Mouse (Mus musculus): ENCODE data around the gene Hk1. TPM values are rescaled to one million over a fixed set of nuclear protein-coding genes. Genes with fewer than 3 reads are reported as not detected.
A peak's percentile ranks its signal among the peaks of the same experiment; 100 is the strongest.

The Hk1 gene
- polyA plus RNA-seq, 1 experiment from 2014 or later, result 46.0 TPM

DNA sequence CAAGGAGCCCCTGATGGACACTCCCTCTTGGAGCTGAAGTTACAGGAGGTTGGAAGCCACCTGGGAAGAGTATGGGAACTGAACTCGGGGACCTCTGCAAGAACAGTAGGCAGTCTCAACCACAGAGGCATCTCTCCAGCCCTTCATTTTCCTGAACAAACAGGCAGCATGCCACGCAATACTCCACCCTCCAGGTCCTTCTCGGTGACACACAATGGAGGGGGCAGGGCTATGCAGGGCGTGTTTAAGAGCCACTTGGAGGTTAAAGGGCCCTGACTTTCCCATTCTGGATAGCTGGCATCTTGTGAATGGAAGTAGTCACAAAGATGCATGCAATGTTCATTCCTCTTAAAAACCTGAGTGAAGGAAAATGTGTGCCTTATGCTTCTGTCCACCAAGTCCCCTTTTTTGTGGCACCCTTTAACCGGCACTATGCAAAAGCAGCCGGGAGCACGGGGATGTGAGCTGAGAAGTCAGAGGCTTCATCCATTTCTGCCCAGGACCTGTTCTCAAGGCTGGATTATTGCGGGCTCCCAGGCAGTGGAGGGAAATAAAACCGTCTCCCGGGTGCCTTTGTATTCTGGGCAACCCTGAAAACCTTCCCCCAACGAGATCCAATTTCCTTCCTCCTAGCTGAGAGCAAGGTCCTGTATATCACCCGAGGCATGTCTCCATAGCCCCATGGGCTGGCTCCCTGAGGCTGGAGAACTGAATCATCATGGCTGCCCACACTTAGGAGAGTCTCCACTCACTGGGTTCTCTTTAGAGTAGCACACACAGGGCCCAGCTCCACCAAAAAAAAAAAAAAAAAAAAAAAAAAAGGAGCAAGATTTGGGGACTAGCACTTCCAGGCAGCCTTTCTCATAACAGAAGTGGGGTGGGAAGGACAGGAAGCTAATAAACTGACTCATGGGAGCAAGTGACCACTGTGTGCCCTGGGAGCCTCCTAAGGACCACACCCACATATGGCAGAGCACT is 42.8 kb downstream of the Hk1 start:
- 32% methylated on average over 12 of the region's 12 CpGs for WGBS
- H3K4me2 ChIP-seq (ENCODE audit: low read depth, low read length), result no peak overlapping the region
- H3K27me3 ChIP-seq (ENCODE audit: control insufficient read depth, insufficient read depth, low read depth, low read length), result no peaks in the 10 kb centered on the region
- H3K9me3 ChIP-seq (ENCODE audit: control insufficient read depth, low read length), result no peaks in the 10 kb centered on the region
- no peak for ATAC-seq (ENCODE audit: low read depth)
- no peak overlapping the region for H3K4me3 ChIP-seq (ENCODE audit: low read length)
- no peak overlapping the region for H3K9ac ChIP-seq (ENCODE audit: low read length)
- peaks cover 41% of the 10 kb centered on the region for H3K4me1 ChIP-seq (replicated peaks; ENCODE audit: control insufficient read depth, insufficient read depth, low read length)
- no peaks in the 10 kb centered on the region for H3K36me3 ChIP-seq (ENCODE audit: control insufficient read depth, insufficient read depth, low read length)
- peak overlapping the region; percentile 61 for H3K27ac ChIP-seq (ENCODE audit: low read length)

DNA sequence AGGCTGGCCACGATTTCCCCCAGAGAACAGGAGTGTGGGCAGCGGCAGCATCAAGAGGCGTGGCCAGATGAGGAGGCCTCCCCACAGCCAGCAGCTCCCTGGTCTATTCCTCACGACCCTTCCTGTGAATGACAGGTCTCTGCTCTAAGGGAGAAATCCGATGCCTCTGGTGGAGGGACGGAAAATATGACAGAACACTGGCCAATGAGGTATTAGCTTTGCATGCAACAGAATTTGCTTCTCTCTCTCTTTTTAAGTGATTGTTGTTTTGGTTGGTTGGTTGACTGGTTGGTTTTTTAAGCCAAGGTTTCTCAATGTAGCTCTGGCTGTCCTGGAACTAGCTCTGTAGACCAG is 44.3 kb downstream of the Hk1 start:
- WGBS, result 18% methylated on average over 6 of the region's 6 CpGs
- peaks cover 36% of the 10 kb centered on the region for H3K4me1 ChIP-seq (replicated peaks; ENCODE audit: control insufficient read depth, insufficient read depth, low read length)
- H3K4me2 ChIP-seq (ENCODE audit: low read depth, low read length), result no peak overlapping the region
- ATAC-seq (ENCODE audit: low read depth), result no peak
- H3K4me3 ChIP-seq (ENCODE audit: low read length), result no peak overlapping the region
- no peaks in the 10 kb centered on the region for H3K9me3 ChIP-seq (ENCODE audit: control insufficient read depth, low read length)
- no peaks in the 10 kb centered on the region for H3K27me3 ChIP-seq (ENCODE audit: control insufficient read depth, insufficient read depth, low read depth, low read length)
- H3K27ac ChIP-seq (ENCODE audit: low read length), result no peak overlapping the region
- no peak overlapping the region for H3K9ac ChIP-seq (ENCODE audit: low read length)
- no peaks in the 10 kb centered on the region for H3K36me3 ChIP-seq (ENCODE audit: control insufficient read depth, insufficient read depth, low read length)

DNA sequence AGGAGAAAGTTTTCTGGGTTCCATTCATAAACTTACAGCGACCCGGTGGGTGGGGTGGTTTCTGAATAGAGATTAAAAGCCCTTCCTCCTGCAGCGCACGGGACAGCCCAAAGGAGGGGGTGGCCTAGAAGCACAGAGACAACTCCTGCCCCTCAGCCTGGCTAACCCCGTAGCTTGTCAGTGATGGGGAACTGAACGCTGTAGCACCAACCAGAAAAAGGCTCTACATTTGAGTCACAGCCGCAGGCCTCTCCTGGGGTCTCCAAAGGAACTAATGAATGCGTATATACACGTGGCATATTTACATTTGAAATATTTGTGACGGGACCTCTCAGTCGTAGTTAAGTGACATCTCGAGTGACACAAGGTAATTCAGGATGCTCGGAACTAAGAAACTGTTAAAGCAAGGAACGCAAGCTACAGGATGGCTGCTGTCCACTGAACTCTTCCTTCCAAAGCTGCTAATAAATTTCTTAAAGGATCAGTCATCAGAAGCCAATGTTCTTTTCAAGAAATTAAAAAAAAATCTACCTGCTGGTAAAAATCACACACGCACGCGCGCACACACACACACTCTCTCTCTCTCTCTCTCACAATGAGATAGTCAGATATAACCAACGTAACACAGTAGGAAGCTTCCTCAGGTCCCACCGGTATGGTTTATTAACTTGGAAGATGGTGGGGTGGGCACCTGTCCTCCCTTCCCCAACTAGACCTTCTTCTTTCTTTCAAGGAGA is 44.9 kb downstream of the Hk1 start:
- H3K4me1 ChIP-seq (replicated peaks; ENCODE audit: control insufficient read depth, insufficient read depth, low read length), result peaks cover 36% of the 10 kb centered on the region
- H3K27me3 ChIP-seq (ENCODE audit: control insufficient read depth, insufficient read depth, low read depth, low read length), result no peaks in the 10 kb centered on the region
- no peak for ATAC-seq (ENCODE audit: low read depth)
- WGBS, result 53% methylated on average over 20 of the region's 20 CpGs
- no peaks in the 10 kb centered on the region for H3K36me3 ChIP-seq (ENCODE audit: control insufficient read depth, insufficient read depth, low read length)
- H3K4me2 ChIP-seq (ENCODE audit: low read depth, low read length), result no peak overlapping the region
- no peaks in the 10 kb centered on the region for H3K9me3 ChIP-seq (ENCODE audit: control insufficient read depth, low read length)
- no peak overlapping the region for H3K27ac ChIP-seq (ENCODE audit: low read length)
- no peak overlapping the region for H3K4me3 ChIP-seq (ENCODE audit: low read length)
- H3K9ac ChIP-seq (ENCODE audit: low read length), result no peak overlapping the region

DNA sequence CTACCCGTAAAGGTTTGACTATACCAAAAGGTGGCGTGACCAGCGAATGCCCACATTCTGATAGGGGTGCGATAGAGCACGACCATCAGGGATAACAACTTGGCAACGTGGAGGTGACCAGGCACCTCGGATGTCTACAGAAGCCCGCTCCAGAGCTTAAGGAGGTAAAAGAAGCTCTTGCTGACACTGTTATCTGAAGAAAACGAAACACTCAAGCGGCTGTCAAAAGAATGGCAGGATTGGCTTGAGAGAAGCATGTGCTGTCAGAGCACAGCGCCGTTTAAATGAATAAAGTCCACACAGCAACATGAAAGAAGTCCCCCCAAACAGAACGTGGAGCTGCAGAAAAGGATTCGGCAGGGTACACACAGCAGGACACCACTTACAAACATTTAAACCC is 46.4 kb downstream of the Hk1 start:
- Histone ChIP-seq H3K36me3 (ENCODE audit: control insufficient read depth, insufficient read depth, low read length) (no peaks in the 10 kb centered on the region), H3K27ac (ENCODE audit: low read length) (no peak overlapping the region), H3K27me3 (ENCODE audit: control insufficient read depth, insufficient read depth, low read depth, low read length) (no peaks in the 10 kb centered on the region), H3K9me3 (ENCODE audit: control insufficient read depth, low read length) (no peaks in the 10 kb centered on the region), H3K4me1 (replicated peaks; ENCODE audit: control insufficient read depth, insufficient read depth, low read length) (peaks cover 23% of the 10 kb centered on the region), H3K4me3 (ENCODE audit: low read length) (no peak overlapping the region), H3K9ac (ENCODE audit: low read length) (no peak overlapping the region), H3K4me2 (ENCODE audit: low read depth, low read length) (no peak overlapping the region)
- 61% methylated on average over 14 of the region's 14 CpGs for WGBS
- no peak for ATAC-seq (ENCODE audit: low read depth)

DNA sequence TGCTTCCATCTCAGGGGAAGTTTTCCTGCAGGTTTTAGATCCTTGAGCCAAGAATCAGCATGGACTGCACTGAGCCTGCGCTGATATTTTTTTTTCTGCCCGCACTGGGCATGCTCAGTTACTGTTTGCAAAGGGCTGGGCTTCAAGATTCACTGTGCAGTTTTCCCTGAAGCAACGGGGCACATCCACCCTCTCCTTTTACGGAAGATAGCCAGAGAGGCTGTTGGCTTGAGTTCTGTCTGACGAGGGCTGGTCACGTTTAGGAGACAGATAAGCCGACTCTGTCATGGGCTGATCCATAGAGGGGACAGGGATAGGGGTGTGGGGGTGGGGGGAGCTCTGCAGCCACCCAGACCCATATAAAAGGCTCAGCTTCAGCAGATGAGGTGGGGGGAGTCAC is 47.2 kb downstream of the Hk1 start:
- Histone ChIP-seq H3K4me1 (replicated peaks; ENCODE audit: control insufficient read depth, insufficient read depth, low read length) (peaks cover 21% of the 10 kb centered on the region), H3K4me2 (ENCODE audit: low read depth, low read length) (peak overlapping the region; percentile 52), H3K9ac (ENCODE audit: low read length) (peak overlapping the region; percentile 47), H3K27me3 (ENCODE audit: control insufficient read depth, insufficient read depth, low read depth, low read length) (no peaks in the 10 kb centered on the region), H3K27ac (ENCODE audit: low read length) (peak overlapping the region; percentile 52; the same call in 1 of the 2 replicates), H3K9me3 (ENCODE audit: control insufficient read depth, low read length) (no peaks in the 10 kb centered on the region), H3K36me3 (ENCODE audit: control insufficient read depth, insufficient read depth, low read length) (no peaks in the 10 kb centered on the region), H3K4me3 (ENCODE audit: low read length) (peak overlapping the region; percentile 19)
- WGBS, result 17% methylated on average over 7 of the region's 7 CpGs
- ATAC-seq (ENCODE audit: low read depth), result peak; percentile 45

DNA sequence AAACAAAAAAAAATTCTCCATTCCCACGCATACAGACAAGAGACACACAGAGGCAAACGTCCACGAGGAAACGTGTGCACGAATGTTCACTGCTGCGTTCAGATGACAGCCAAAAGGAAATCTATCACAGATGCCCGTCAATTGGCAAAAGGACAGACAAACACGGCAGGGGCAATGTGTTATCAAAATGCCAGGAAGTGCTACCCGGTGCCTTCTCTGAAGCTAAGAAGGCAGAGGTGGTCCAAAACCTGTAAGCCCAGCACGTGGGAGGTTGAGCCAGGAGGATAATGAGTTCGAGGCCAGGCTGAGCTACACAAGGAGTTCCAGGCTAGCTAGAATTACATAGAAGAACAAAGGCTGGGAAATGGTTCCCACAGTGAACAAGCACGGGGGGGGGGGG is 47.9 kb downstream of the Hk1 start:
- WGBS, result 61% methylated on average over 11 of the region's 12 CpGs
- ATAC-seq (ENCODE audit: low read depth), result no peak
- H3K27me3 ChIP-seq (ENCODE audit: control insufficient read depth, insufficient read depth, low read depth, low read length), result no peaks in the 10 kb centered on the region
- H3K4me1 ChIP-seq (replicated peaks; ENCODE audit: control insufficient read depth, insufficient read depth, low read length), result peaks cover 13% of the 10 kb centered on the region
- H3K4me3 ChIP-seq (ENCODE audit: low read length), result no peak overlapping the region
- H3K36me3 ChIP-seq (ENCODE audit: control insufficient read depth, insufficient read depth, low read length), result no peaks in the 10 kb centered on the region
- no peak overlapping the region for H3K9ac ChIP-seq (ENCODE audit: low read length)
- H3K27ac ChIP-seq (ENCODE audit: low read length), result no peak overlapping the region
- peak overlapping the region; percentile 52; the same call in 1 of the 2 replicates for H3K4me2 ChIP-seq (ENCODE audit: low read depth, low read length)
- no peaks in the 10 kb centered on the region for H3K9me3 ChIP-seq (ENCODE audit: control insufficient read depth, low read length)

DNA sequence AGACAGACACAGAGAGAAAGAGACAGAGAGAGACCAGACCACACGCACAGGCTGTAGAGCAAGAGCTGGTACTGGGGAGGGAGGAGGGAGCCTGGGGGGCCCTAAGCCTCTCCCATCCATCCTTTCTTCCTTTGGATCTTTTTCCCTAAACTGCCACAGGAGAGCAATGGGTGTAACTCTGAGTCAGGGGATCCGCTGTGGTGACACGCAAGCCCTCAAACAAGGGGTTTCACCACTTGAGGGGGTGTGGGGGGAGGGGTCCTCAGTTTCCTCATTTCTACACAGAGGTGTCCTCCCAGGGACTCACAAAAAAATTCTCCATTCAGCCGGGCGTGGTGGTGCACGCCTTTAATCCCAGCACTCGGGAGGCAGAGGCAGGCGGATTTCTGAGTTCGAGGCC is 48.4 kb downstream of the Hk1 start:
- Histone ChIP-seq H3K27ac (ENCODE audit: low read length) (no peak overlapping the region), H3K4me1 (replicated peaks; ENCODE audit: control insufficient read depth, insufficient read depth, low read length) (peaks cover 10% of the 10 kb centered on the region)
- WGBS, result 92% methylated on average over 9 of the region's 9 CpGs

DNA sequence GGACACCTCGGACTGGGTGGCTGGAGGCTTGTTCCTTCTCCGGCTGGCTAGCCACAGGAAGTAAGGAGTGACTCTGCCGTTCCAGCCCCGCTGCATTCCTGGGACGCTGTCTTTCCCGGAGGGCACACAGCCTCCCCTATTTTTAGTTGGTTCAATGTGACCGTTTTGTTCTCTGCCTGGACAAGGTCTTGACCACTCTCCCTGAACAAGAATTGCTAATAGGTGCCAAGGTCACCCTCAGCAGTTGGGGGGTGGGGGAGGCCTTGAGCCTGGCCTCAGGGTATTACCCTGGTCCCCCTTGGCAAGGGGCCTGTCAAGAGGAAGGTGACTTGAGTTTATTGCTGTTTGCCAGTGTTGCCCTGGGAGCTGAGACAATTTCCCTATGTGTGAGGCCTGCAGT is 49.9 kb downstream of the Hk1 start:
- H3K4me1 ChIP-seq (replicated peaks; ENCODE audit: control insufficient read depth, insufficient read depth, low read length), result peaks cover 3% of the 10 kb centered on the region
- 47% methylated on average over 7 of the region's 7 CpGs for WGBS
- no peaks in the 10 kb centered on the region for H3K9me3 ChIP-seq (ENCODE audit: control insufficient read depth, low read length)
- H3K4me2 ChIP-seq (ENCODE audit: low read depth, low read length), result no peak overlapping the region
- H3K27ac ChIP-seq (ENCODE audit: low read length), result no peak overlapping the region
- no peak overlapping the region for H3K4me3 ChIP-seq (ENCODE audit: low read length)
- H3K36me3 ChIP-seq (ENCODE audit: control insufficient read depth, insufficient read depth, low read length), result no peaks in the 10 kb centered on the region
- no peaks in the 10 kb centered on the region for H3K27me3 ChIP-seq (ENCODE audit: control insufficient read depth, insufficient read depth, low read depth, low read length)
- H3K9ac ChIP-seq (ENCODE audit: low read length), result no peak overlapping the region
- ATAC-seq (ENCODE audit: low read depth), result 0 out of 2 replicates have a peak, but pooled peaks have one; percentile 3

More for the DNA sequence above, 48.4 kb downstream of the Hk1 start:
- Histone ChIP-seq H3K36me3 (ENCODE audit: control insufficient read depth, insufficient read depth, low read length) (no peaks in the 10 kb centered on the region), H3K4me3 (ENCODE audit: low read length) (no peak overlapping the region), H3K4me2 (ENCODE audit: low read depth, low read length) (no peak overlapping the region), H3K9me3 (ENCODE audit: control insufficient read depth, low read length) (no peaks in the 10 kb centered on the region), H3K27me3 (ENCODE audit: control insufficient read depth, insufficient read depth, low read depth, low read length) (no peaks in the 10 kb centered on the region), H3K9ac (ENCODE audit: low read length) (no peak overlapping the region)
- no peak for ATAC-seq (ENCODE audit: low read depth)

DNA sequence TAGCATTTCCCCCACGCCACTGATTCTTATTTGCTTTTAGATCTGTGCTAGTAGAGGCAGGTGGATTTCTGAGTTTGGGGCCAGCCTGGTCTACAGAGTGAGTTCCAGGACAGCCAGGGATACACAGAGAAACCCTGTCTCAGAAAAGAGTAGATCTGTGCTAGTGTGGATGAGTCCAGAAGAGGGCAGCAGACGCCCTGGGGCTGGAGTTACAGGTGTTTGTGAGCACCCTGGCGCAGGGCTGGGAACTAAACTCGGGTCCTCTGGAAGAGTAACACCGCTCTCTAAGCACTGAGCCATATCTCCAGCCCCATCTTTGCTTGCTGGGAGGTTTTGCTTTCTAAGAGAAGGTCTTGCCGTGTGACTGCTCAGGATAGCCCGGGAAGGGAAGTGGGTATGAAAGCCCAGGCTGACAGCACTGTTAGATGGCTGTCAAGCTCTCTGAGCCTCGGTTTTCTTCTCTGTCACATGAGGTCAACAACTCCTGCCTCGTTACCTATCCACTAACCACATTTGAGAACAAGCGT is 50.8 kb downstream of the Hk1 start:
- Histone ChIP-seq H3K27ac (ENCODE audit: low read length) (no peak overlapping the region), H3K27me3 (ENCODE audit: control insufficient read depth, insufficient read depth, low read depth, low read length) (no peaks in the 10 kb centered on the region), H3K36me3 (ENCODE audit: control insufficient read depth, insufficient read depth, low read length) (no peaks in the 10 kb centered on the region), H3K4me1 (replicated peaks; ENCODE audit: control insufficient read depth, insufficient read depth, low read length) (peaks cover 3% of the 10 kb centered on the region), H3K4me3 (ENCODE audit: low read length) (no peak overlapping the region), H3K9ac (ENCODE audit: low read length) (no peak overlapping the region), H3K9me3 (ENCODE audit: control insufficient read depth, low read length) (no peaks in the 10 kb centered on the region), H3K4me2 (ENCODE audit: low read depth, low read length) (no peak overlapping the region)
- 86% methylated on average over 10 of the region's 10 CpGs for WGBS
- ATAC-seq (ENCODE audit: low read depth), result no peak
